ENCODE assay signal across 20 mouse cellular contexts in genomic region chr11:116570821-116571220, GRCm38 (mm10). TPM values are rescaled to one million over a fixed set of nuclear protein-coding genes. Genes with fewer than 3 reads are reported as not detected.
"Had no signal": no experiment of that assay in that cellular context is flagged by ENCODE, and none has a peak within 500 bp of the region (broad histone marks: within the 10 kb centered on the region; RNA-seq: fewer than 3 reads in every experiment).

No protein-coding gene starts in this region.

- H3K27ac ChIP-seq: intestine, embryonic 15.5 days; left cerebral cortex, adult 2 months; midbrain, embryonic 12.5 days; neural tube, embryonic 13.5 days had no signal

- H3K27me3 ChIP-seq: intestine, embryonic 15.5 days; midbrain, embryonic 12.5 days; neural tube, embryonic 13.5 days had no signal

- ATAC-seq: midbrain, embryonic 16.5 days had no signal

- H3K36me3 ChIP-seq: intestine, embryonic 15.5 days; midbrain, embryonic 12.5 days; neural tube, embryonic 13.5 days had no signal

- H3K4me3 ChIP-seq: intestine, embryonic 15.5 days; left cerebral cortex, adult 2 months; midbrain, embryonic 12.5 days; neural tube, embryonic 13.5 days had no signal

- DNase-seq: kidney, adult 18-20 months; kidney, postnatal 10 days; kidney, postnatal 4 days; lung, embryonic 14.5 days; lung, postnatal 10 days; lung, postnatal 4 days; right cerebral cortex, adult 18-20 months; right cerebral cortex, postnatal 25 days; thymus, postnatal 4 days had no signal

- H3K9me3 ChIP-seq: intestine, embryonic 15.5 days; midbrain, embryonic 12.5 days; neural tube, embryonic 13.5 days had no signal

RNA-seq across cellular contexts. Expression of gene Aanat, which starts 15.4 kb away (rescaled TPM):
- total RNA-seq: liver, adult 2 months; megakaryocyte-erythroid progenitor cell, adult 5-6 weeks had no signal
- polyA plus RNA-seq: intestine, embryonic 15.5 days; kidney, embryonic 14.5 days; liver, adult 2 months; lung, embryonic 14.5 days; small intestine, adult 2 months; stomach, embryonic 16.5 days; thymus, postnatal 0 days had no signal
